ENCODE assay signal across 23 mouse cellular contexts in genomic region chr6:31090791-31091190, GRCm38 (mm10).
DNase-seq lines count a peak whose midpoint lies in the region; TF ChIP-seq lines count a peak whose summit lies in the region.
"Had no signal": no experiment of that assay in that cellular context is flagged by ENCODE, and none has a peak within 500 bp of the region (broad histone marks: within the 10 kb centered on the region; RNA-seq: fewer than 3 reads in every experiment).

No protein-coding gene starts in this region.

- no peak overlapping the region for H3K4me3 ChIP-seq in liver, adult 2 months (ENCODE audit: insufficient read depth, low read depth, low read length)
- no peak overlapping the region for H3K4me3 ChIP-seq in brown adipose tissue, adult 24 weeks (ENCODE audit: insufficient read depth, low read depth, low read length)
- no peak overlapping the region for H3K4me3 ChIP-seq in myocyte
- H3K4me3 ChIP-seq: heart, embryonic 13.5 days; limb, embryonic 15.5 days; lung, embryonic 15.5 days had no signal

- H3K27me3 ChIP-seq in liver, adult 2 months (ENCODE audit: control insufficient read depth, insufficient read depth, low read length), result no peaks in the 10 kb centered on the region
- H3K27me3 ChIP-seq in myocyte (ENCODE audit: control insufficient read depth, insufficient read depth, insufficient read length), result no peaks in the 10 kb centered on the region
- H3K27me3 ChIP-seq: heart, embryonic 13.5 days; limb, embryonic 15.5 days; lung, embryonic 15.5 days; megakaryocyte, embryonic 14.5 days had no signal

- H3K4me1 ChIP-seq in liver, adult 2 months (ENCODE audit: control insufficient read depth, insufficient read depth, low read length), result peaks cover 37% of the 10 kb centered on the region
- H3K4me1 ChIP-seq in brown adipose tissue, adult 24 weeks (ENCODE audit: control insufficient read depth, insufficient read depth, insufficient read length, low read length), result peaks cover 29% of the 10 kb centered on the region

- DNase-seq in liver, adult 2 months (ENCODE audit: extremely low read depth, low read depth, low spot score), result peak; percentile 95
- no peak for DNase-seq in liver
- DNase-seq in adipocyte (ENCODE audit: low spot score), result peak; percentile 49
- DNase-seq in cerebellum, adult 11-12 months, result no peak
- DNase-seq: B cell, adult 2 months; cerebellum, adult 9-10 months; cerebellum, postnatal 36 days; heart, postnatal 10 days; kidney, adult 2 months; kidney, postnatal 36 days; layer of hippocampus, postnatal 36 days; left cerebral cortex, postnatal 4 days; lung, postnatal 4 days; midbrain, embryonic 14.5 days; right cerebral cortex, postnatal 25 days; thymus, postnatal 4 days had no signal

- WGBS in liver, adult 2 months, result 18% methylated on average over 7 of the region's 7 CpGs

- peaks cover 37% of the 10 kb centered on the region; the same call in 1 of the 2 replicates for H3K79me2 ChIP-seq in liver, adult 2 months (ENCODE audit: control insufficient read depth, insufficient read depth, low read length)
- H3K79me2 ChIP-seq in myocyte (ENCODE audit: control insufficient read depth, insufficient read depth), result peaks cover 61% of the 10 kb centered on the region

- peak overlapping the region; percentile 92 for H3K4me2 ChIP-seq in myocyte (ENCODE audit: low read depth)
- H3K4me2 ChIP-seq: heart, embryonic 13.5 days; hindbrain, embryonic 14.5 days; limb, embryonic 15.5 days; lung, embryonic 15.5 days had no signal

- peak overlapping the region; percentile 95 for H3K27ac ChIP-seq in liver, adult 2 months (replicated peaks; ENCODE audit: insufficient read depth, low read depth, low read length)
- peak overlapping the region; percentile 85 for H3K27ac ChIP-seq in brown adipose tissue, adult 24 weeks (replicated peaks; ENCODE audit: low read depth, low read length)
- H3K27ac ChIP-seq: heart, embryonic 13.5 days; hindbrain, embryonic 14.5 days; limb, embryonic 15.5 days; lung, embryonic 15.5 days had no signal

- H3ac ChIP-seq in myocyte (ENCODE audit: control insufficient read depth, insufficient read length), result no peak overlapping the region

- 0 out of 2 replicates have a peak, but pooled peaks have one; percentile 6 for TF ChIP-seq CTCF in liver, adult 2 months (IDR thresholded peaks at IDR 0.05; ENCODE audit: low read depth, low read length)

- peak overlapping the region; percentile 55 for H3K9ac ChIP-seq in liver, adult 2 months (ENCODE audit: low read depth, low read length)
- H3K9ac ChIP-seq: heart, embryonic 13.5 days; hindbrain, embryonic 14.5 days; limb, embryonic 15.5 days; lung, embryonic 15.5 days had no signal

- H3K36me3 ChIP-seq in liver, adult 2 months (ENCODE audit: control insufficient read depth, insufficient read depth, low read length), result peaks cover 51% of the 10 kb centered on the region
- H3K36me3 ChIP-seq in myocyte (ENCODE audit: control insufficient read depth, insufficient read depth), result peaks cover 41% of the 10 kb centered on the region
- H3K36me3 ChIP-seq: heart, embryonic 13.5 days; limb, embryonic 15.5 days; lung, embryonic 15.5 days had no signal

- no peak for TF ChIP-seq POLR2A in liver, adult 2 months (IDR thresholded peaks at IDR 0.05; ENCODE audit: extremely low read depth, insufficient read depth, low read length)
- TF ChIP-seq POLR2A in myocyte (IDR thresholded peaks at IDR 0.05; ENCODE audit: insufficient read length, low read depth), result no peak

TF ChIP-seq in myocyte, 11 proteins besides CTCF, POLR2A, EP300 and RAD21:
- TF ChIP-seq MAX (IDR thresholded peaks at IDR 0.05; ENCODE audit: low read depth) (no peak), SRF (IDR thresholded peaks at IDR 0.05; ENCODE audit: control insufficient read depth, insufficient read length, low read depth) (no peak), TCF12 (IDR thresholded peaks at IDR 0.05; ENCODE audit: insufficient read depth, poor library complexity, severe bottlenecking) (no peak), POLR2AphosphoS2 (IDR thresholded peaks at IDR 0.05; ENCODE audit: insufficient read length, low read depth) (no peak)
TF ChIP-seq in myocyte: peak in this region for 0.

Comparison
In these comparisons a context has a peak if more than half of its experiments do, and no peak if none do; other contexts are left out.
1. DNase-seq: peak in liver, adult 2 months (single experiment) and adipocyte (single experiment); none in liver (single experiment) and cerebellum, adult 11-12 months (single experiment).